Mouse (Mus musculus): ENCODE measurements around the gene Tlr5. TPM values are rescaled to one million over a fixed set of nuclear protein-coding genes. Genes with fewer than 3 reads are reported as not detected.

Tlr5 gene
- polyA plus RNA-seq, 1 experiment from 2014 or later: 0.29 TPM

- Histone ChIP-seq H3K9me3 (ENCODE audit: control insufficient read depth, low read length) (no peaks in the 10 kb centered on the region), H3K36me3 (ENCODE audit: control insufficient read depth, insufficient read depth, low read length) (no peaks in the 10 kb centered on the region), H3K9ac (ENCODE audit: low read length) (no peak overlapping the region), H3K4me1 (ENCODE audit: control insufficient read depth, insufficient read depth, low read length) (no peaks in the 10 kb centered on the region), H3K27me3 (ENCODE audit: control insufficient read depth, insufficient read depth, low read length) (no peaks in the 10 kb centered on the region), H3K4me3 (ENCODE audit: low read depth, low read length) (no peak overlapping the region), H3K27ac (ENCODE audit: low read depth, low read length) (no peak overlapping the region), H3K4me2 (ENCODE audit: low read depth) (no peak overlapping the region)
- 79% methylated on average over 5 of the region's 5 CpGs for WGBS
- ATAC-seq (ENCODE audit: insufficient read depth, low FRiP score, low TSS enrichment) (no peak), DNase-seq (ENCODE audit: low spot score) (no peak)
These were observed 9.9 kb upstream of the Tlr5 start for GRCm38 (mm10) chr1:182944638-182945037.

- Histone ChIP-seq H3K27me3 (ENCODE audit: control insufficient read depth, insufficient read depth, low read length) (no peaks in the 10 kb centered on the region), H3K9ac (ENCODE audit: low read length) (no peak overlapping the region), H3K4me2 (ENCODE audit: low read depth) (no peak overlapping the region), H3K4me1 (ENCODE audit: control insufficient read depth, insufficient read depth, low read length) (no peaks in the 10 kb centered on the region), H3K4me3 (ENCODE audit: low read depth, low read length) (no peak overlapping the region), H3K36me3 (ENCODE audit: control insufficient read depth, insufficient read depth, low read length) (no peaks in the 10 kb centered on the region), H3K27ac (ENCODE audit: low read depth, low read length) (no peak overlapping the region), H3K9me3 (ENCODE audit: control insufficient read depth, low read length) (no peaks in the 10 kb centered on the region)
- DNase-seq (ENCODE audit: low spot score) (no peak), ATAC-seq (ENCODE audit: insufficient read depth, low FRiP score, low TSS enrichment) (no peak)
- WGBS: 87% methylated on average over 6 of the region's 6 CpGs
These were observed 9.0 kb upstream of the Tlr5 start for GRCm38 (mm10) chr1:182945561-182945960.

- H3K4me3 ChIP-seq (ENCODE audit: low read depth, low read length): no peak overlapping the region
- peaks cover 3% of the 10 kb centered on the region; the same call in 1 of the 2 replicates for H3K4me1 ChIP-seq (ENCODE audit: control insufficient read depth, insufficient read depth, low read length)
- no peaks in the 10 kb centered on the region for H3K36me3 ChIP-seq (ENCODE audit: control insufficient read depth, insufficient read depth, low read length)
- H3K27me3 ChIP-seq (ENCODE audit: control insufficient read depth, insufficient read depth, low read length): no peaks in the 10 kb centered on the region
- H3K9ac ChIP-seq (ENCODE audit: low read length): no peak overlapping the region
- no peak overlapping the region for H3K27ac ChIP-seq (ENCODE audit: low read depth, low read length)
- 79% methylated on average over 9 of the region's 9 CpGs for WGBS
- H3K9me3 ChIP-seq (ENCODE audit: control insufficient read depth, low read length): no peaks in the 10 kb centered on the region
- no peak overlapping the region for H3K4me2 ChIP-seq (ENCODE audit: low read depth)
- ATAC-seq (ENCODE audit: insufficient read depth, low FRiP score, low TSS enrichment): no peak
- no peak for DNase-seq (ENCODE audit: low spot score)
These were observed 3.3 kb upstream of the Tlr5 start for GRCm38 (mm10) chr1:182951298-182951697.

GRCm38 (mm10) chr1:182953165-182953564 is 1.4 kb upstream of the Tlr5 start:
- Histone ChIP-seq H3K9me3 (ENCODE audit: control insufficient read depth, low read length) (no peaks in the 10 kb centered on the region), H3K4me3 (ENCODE audit: low read depth, low read length) (no peak overlapping the region), H3K27me3 (ENCODE audit: control insufficient read depth, insufficient read depth, low read length) (no peaks in the 10 kb centered on the region), H3K9ac (ENCODE audit: low read length) (no peak overlapping the region), H3K4me2 (ENCODE audit: low read depth) (no peak overlapping the region), H3K27ac (ENCODE audit: low read depth, low read length) (no peak overlapping the region), H3K4me1 (ENCODE audit: control insufficient read depth, insufficient read depth, low read length) (peaks cover 3% of the 10 kb centered on the region; the same call in 1 of the 2 replicates), H3K36me3 (ENCODE audit: control insufficient read depth, insufficient read depth, low read length) (no peaks in the 10 kb centered on the region)
- ATAC-seq (ENCODE audit: insufficient read depth, low FRiP score, low TSS enrichment) (no peak), DNase-seq (ENCODE audit: low spot score) (no peak)
- WGBS: 36% methylated on average over 3 of the region's 3 CpGs

GRCm38 (mm10) chr1:182953667-182954066 is 921 bp upstream of the Tlr5 start:
- Histone ChIP-seq H3K9ac (ENCODE audit: low read length) (no peak overlapping the region), H3K4me1 (ENCODE audit: control insufficient read depth, insufficient read depth, low read length) (peaks cover 3% of the 10 kb centered on the region; the same call in 1 of the 2 replicates), H3K4me2 (ENCODE audit: low read depth) (no peak overlapping the region), H3K27ac (ENCODE audit: low read depth, low read length) (no peak overlapping the region), H3K4me3 (ENCODE audit: low read depth, low read length) (no peak overlapping the region), H3K27me3 (ENCODE audit: control insufficient read depth, insufficient read depth, low read length) (no peaks in the 10 kb centered on the region), H3K36me3 (ENCODE audit: control insufficient read depth, insufficient read depth, low read length) (no peaks in the 10 kb centered on the region), H3K9me3 (ENCODE audit: control insufficient read depth, low read length) (no peaks in the 10 kb centered on the region)
- DNase-seq (ENCODE audit: low spot score): no peak
- 77% methylated on average over 4 of the region's 4 CpGs for WGBS
- no peak for ATAC-seq (ENCODE audit: insufficient read depth, low FRiP score, low TSS enrichment)

- H3K27ac ChIP-seq (ENCODE audit: low read depth, low read length): no peak overlapping the region
- whole genome bisulfite sequencing: 14% methylated on average over 15 of the region's 15 CpGs
- no peaks in the 10 kb centered on the region for H3K27me3 ChIP-seq (ENCODE audit: control insufficient read depth, insufficient read depth, low read length)
- peak overlapping the region; percentile 75 for H3K4me2 ChIP-seq (ENCODE audit: low read depth)
- no peaks in the 10 kb centered on the region for H3K36me3 ChIP-seq (ENCODE audit: control insufficient read depth, insufficient read depth, low read length)
- H3K9me3 ChIP-seq (ENCODE audit: control insufficient read depth, low read length): no peaks in the 10 kb centered on the region
- peak overlapping the region; percentile 39 for H3K4me3 ChIP-seq (ENCODE audit: low read depth, low read length)
- H3K9ac ChIP-seq (ENCODE audit: low read length): peak overlapping the region; percentile 55
- DNase-seq (ENCODE audit: low spot score) (no peak), ATAC-seq (ENCODE audit: insufficient read depth, low FRiP score, low TSS enrichment) (no peak)
- H3K4me1 ChIP-seq (ENCODE audit: control insufficient read depth, insufficient read depth, low read length): peaks cover 6% of the 10 kb centered on the region; the same call in 1 of the 2 replicates
These were observed 546 bp downstream of the Tlr5 start for GRCm38 (mm10) chr1:182955047-182955620.

GRCm38 (mm10) chr1:182956186-182956960 is 1.8 kb downstream of the Tlr5 start:
- Histone ChIP-seq H3K4me3 (ENCODE audit: low read depth, low read length) (no peak overlapping the region), H3K9ac (ENCODE audit: low read length) (no peak overlapping the region), H3K4me2 (ENCODE audit: low read depth) (no peak overlapping the region), H3K27ac (ENCODE audit: low read depth, low read length) (no peak overlapping the region), H3K36me3 (ENCODE audit: control insufficient read depth, insufficient read depth, low read length) (no peaks in the 10 kb centered on the region), H3K9me3 (ENCODE audit: control insufficient read depth, low read length) (no peaks in the 10 kb centered on the region), H3K27me3 (ENCODE audit: control insufficient read depth, insufficient read depth, low read length) (no peaks in the 10 kb centered on the region), H3K4me1 (ENCODE audit: control insufficient read depth, insufficient read depth, low read length) (peaks cover 6% of the 10 kb centered on the region; the same call in 1 of the 2 replicates)
- 82% methylated on average over 12 of the region's 12 CpGs for WGBS
- DNase-seq (ENCODE audit: low spot score) (no peak), ATAC-seq (ENCODE audit: insufficient read depth, low FRiP score, low TSS enrichment) (no peak)

GRCm38 (mm10) chr1:182957001-182957757 is 2.6 kb downstream of the Tlr5 start:
- H3K9ac ChIP-seq (ENCODE audit: low read length): no peak overlapping the region
- H3K27ac ChIP-seq (ENCODE audit: low read depth, low read length): no peak overlapping the region
- no peak for ATAC-seq (ENCODE audit: insufficient read depth, low FRiP score, low TSS enrichment)
- peaks cover 6% of the 10 kb centered on the region; the same call in 1 of the 2 replicates for H3K4me1 ChIP-seq (ENCODE audit: control insufficient read depth, insufficient read depth, low read length)
- no peaks in the 10 kb centered on the region for H3K36me3 ChIP-seq (ENCODE audit: control insufficient read depth, insufficient read depth, low read length)
- H3K4me2 ChIP-seq (ENCODE audit: low read depth): no peak overlapping the region
- no peak overlapping the region for H3K4me3 ChIP-seq (ENCODE audit: low read depth, low read length)
- no peaks in the 10 kb centered on the region for H3K9me3 ChIP-seq (ENCODE audit: control insufficient read depth, low read length)
- H3K27me3 ChIP-seq (ENCODE audit: control insufficient read depth, insufficient read depth, low read length): no peaks in the 10 kb centered on the region
- WGBS: 82% methylated on average over 16 of the region's 16 CpGs
- no peak for DNase-seq (ENCODE audit: low spot score)

All from neural tube, embryonic 11.5 days (tissue).